Mouse (Mus musculus) hindbrain, postnatal 0 days (tissue): ENCODE results near the gene Bud31. TPM values are rescaled to one million over a fixed set of nuclear protein-coding genes. Genes with fewer than 3 reads are reported as not detected.

Source experiments
- ATAC-seq: fragments of 200-750 bp; cut with Nextera tagmentation; 2 replicates; pipeline ENCODE4 v1.8.0; 2017; ENCODE audit warnings: mild to moderate bottlenecking, moderate TSS enrichment, moderate library complexity
- DNase-seq: peaks from one replicate; pipeline ENCODE4 v3.0.0-alpha.2; 2015; ENCODE audit warnings: low spot score
- H3K27ac ChIP-seq: fragments of 300-500 bp; sonication (generic); 2 replicates; pipeline ENCODE4 v1.5.1; 2014; ENCODE audit warnings: mild to moderate bottlenecking
- H3K27me3 ChIP-seq: fragments of 300-500 bp; sonication (generic); 2 replicates; pipeline ENCODE4 v1.6.1; 2014; ENCODE audit warnings: low read length, mixed read lengths; ENCODE audit not compliant: insufficient read depth
- H3K36me3 ChIP-seq: fragments of 300-500 bp; sonication (generic); 2 replicates; pipeline ENCODE4 v1.6.1; 2014; ENCODE audit warnings: low read length, mixed read lengths; ENCODE audit not compliant: insufficient read depth
- H3K4me1 ChIP-seq: fragments of 300-500 bp; sonication (generic); 2 replicates; pipeline ENCODE4 v1.6.1; 2014; ENCODE audit warnings: antibody characterized with exemption, low read length, mixed read lengths; ENCODE audit not compliant: insufficient read depth
- H3K4me2 ChIP-seq: fragments of 300-500 bp; sonication (generic); 2 replicates; pipeline ENCODE4 v1.6.1; 2014; ENCODE audit warnings: low read depth, mild to moderate bottlenecking, low read length, moderate library complexity, mixed read lengths
- H3K4me3 ChIP-seq: fragments of 300-500 bp; sonication (generic); 2 replicates; pipeline ENCODE4 v1.5.1; 2014; ENCODE audit warnings: low read length
- H3K9ac ChIP-seq: fragments of 300-500 bp; sonication (generic); replicated peaks from 2 replicates; pipeline ENCODE4 v1.6.1; 2014; ENCODE audit warnings: mild to moderate bottlenecking, low read length, moderate library complexity, mixed read lengths
- H3K9me3 ChIP-seq: fragments of 300-500 bp; sonication (generic); 2 replicates; pipeline ENCODE4 v1.6.1; 2016; ENCODE audit warnings: low read length, mixed read lengths
- CTCF ChIP-seq: IDR thresholded peaks from 2 replicates; pipeline ENCODE4 v1.5.1; 2016; ENCODE audit warnings: antibody characterized with exemption, control low read depth, low read depth
- WGBS: fragments of 180-500 bp; shearing (Covaris S2); extraction: QIAGEN DNeasy Blood & Tissue Kit; methylation state at CpG from one replicate; pipeline ENCODE4 v1.1.7; 2014; 5-methylcytosine and 5-hydroxymethylcytosine counted together
- polyA plus RNA-seq: library from polyadenylated mRNA; unstranded; fragments of >200 nt; fragmentation: Nextera tagmentation; extraction: Ambion mirVana; gene quantifications from 2 replicates; pipeline ENCODE4 v1.2.1, GENCODE M21; 2015
- total RNA-seq: library from RNA; depleted of rRNA; stranded (reverse); fragments of >200 nt; gene quantifications from 2 replicates; pipeline ENCODE4 v1.2.3, GENCODE M21; 2014

Bud31 gene
- total and polyA plus RNA-seq, 2 experiments from 2014 or later = 63.1 to 161 TPM

DNA sequence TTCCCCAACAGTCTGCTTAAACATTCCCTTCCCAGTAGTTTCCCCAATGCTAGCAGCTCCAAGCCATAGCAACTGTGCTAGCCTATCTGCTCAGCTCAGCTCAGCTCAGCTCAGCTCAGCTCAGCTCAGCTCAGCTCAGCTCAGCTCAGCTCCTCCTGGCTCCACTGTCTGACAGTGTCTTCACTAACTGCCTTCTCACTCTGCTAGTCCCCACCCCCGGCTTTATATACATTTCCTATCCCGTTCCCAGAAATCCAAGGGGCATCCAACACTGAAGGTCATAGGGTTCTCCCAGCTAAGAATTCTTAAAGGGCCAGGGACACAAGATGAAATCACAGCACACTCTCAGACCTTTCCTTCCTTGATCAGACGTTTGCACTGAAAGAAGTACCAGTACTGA, 24.5 kb downstream of the Bud31 start:
- ATAC-seq (no peak), DNase-seq (no peak)
- Histone ChIP-seq H3K27me3 (no peaks in the 10 kb centered on the region), H3K9ac (no peak overlapping the region), H3K27ac (no peak overlapping the region), H3K4me3 (no peak overlapping the region), H3K36me3 (peaks cover 29% of the 10 kb centered on the region), H3K4me1 (peaks cover 13% of the 10 kb centered on the region), H3K4me2 (no peak overlapping the region), H3K9me3 (no peaks in the 10 kb centered on the region)
- WGBS = 63% methylated on average over 3 of the region's 3 CpGs
- TF ChIP-seq CTCF = no peak

DNA sequence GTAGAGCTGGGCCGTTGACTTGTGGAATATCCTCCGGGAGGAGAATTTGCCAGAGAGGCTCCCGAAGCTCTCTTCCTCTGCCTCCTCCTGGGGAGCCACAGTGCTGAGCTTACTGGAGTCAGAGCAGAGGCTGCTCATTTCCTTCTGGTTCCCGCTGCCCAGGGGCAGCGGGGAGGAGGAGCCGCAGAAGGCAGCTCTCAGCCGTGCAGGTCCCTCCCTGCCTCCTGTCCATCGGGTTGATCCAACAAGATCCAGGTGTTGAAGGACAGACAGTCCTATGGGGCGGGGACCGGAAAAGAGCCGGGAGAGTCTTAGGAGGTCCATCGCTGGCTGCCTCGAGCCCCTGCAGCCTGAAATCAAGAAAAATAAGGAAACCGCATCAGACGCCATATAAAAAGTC, 25.0 kb downstream of the Bud31 start:
- Histone ChIP-seq H3K9ac (no peak overlapping the region), H3K4me3 (no peak overlapping the region), H3K36me3 (peaks cover 24% of the 10 kb centered on the region), H3K27me3 (no peaks in the 10 kb centered on the region), H3K4me2 (no peak overlapping the region), H3K27ac (no peak overlapping the region), H3K9me3 (no peaks in the 10 kb centered on the region), H3K4me1 (peaks cover 13% of the 10 kb centered on the region)
- ATAC-seq (no peak), DNase-seq (no peak)
- TF ChIP-seq CTCF = no peak
- 93% methylated on average over 15 of the region's 15 CpGs for WGBS

DNA sequence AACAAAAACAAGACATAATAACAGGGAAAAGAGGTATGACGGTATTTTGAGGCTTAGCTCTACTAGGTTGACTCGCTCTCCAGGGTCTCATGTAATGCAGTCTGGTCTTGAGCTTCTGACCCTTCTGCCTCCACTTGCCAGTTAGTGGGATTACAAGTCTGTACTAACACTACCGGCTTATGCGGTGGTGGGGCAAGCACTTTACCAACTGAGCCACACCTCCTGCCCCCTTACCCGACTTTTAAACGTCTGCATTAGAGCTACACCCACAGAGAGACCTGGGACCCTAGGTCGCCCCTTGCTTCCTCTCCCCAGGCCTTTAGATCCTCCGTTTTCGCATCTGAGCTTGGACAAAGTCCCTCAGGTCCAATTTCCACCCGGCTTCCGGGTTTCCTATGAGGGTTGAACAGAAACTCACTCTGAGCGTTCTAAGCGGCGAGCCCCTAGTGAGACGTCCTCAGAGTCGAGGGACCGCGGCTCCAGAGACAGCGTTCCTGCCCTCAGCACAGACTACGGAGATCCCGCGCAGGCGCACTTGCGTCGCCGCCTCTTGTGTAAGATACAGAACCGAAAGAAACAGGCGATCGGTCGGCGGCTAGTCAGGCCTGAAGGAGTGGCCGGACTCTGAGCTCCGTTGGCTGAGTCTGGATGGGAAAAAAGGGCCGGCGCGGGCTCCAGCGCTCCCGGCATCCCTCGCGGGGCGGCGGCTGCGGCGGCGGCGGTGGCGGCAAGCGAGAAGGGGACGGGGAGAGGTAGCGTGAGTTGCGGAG, 26.6 kb downstream of the Bud31 start, which contains the start of the genes Ptcd1 and Cpsf4:
TSS of gene Ptcd1 (minus strand) at position 573 of the 770 bp plus-strand sequence.
TSS of gene Cpsf4 (plus strand) at position 678 of the 770 bp plus-strand sequence.
- peaks cover 18% of the 10 kb centered on the region for H3K36me3 ChIP-seq
- 1% methylated on average over 51 of the region's 51 CpGs for WGBS

DNA sequence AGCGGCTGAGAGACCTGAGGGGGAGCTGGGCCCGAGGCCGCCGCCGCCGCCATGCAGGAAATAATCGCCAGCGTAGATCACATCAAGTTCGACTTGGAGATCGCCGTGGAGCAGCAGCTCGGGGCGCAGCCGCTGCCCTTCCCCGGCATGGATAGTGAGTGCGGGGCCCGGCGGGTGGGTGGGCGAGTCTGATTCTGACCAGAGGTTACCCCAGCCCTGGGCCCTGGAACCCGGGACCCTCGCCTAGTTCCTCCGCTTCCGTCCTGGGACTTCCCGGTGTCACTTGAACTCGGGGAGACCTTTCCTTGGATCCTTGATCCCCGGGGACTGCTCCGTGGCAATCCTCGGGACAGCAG, 27.1 kb downstream of the Bud31 start:
- DNase-seq (no peak), ATAC-seq (peak; percentile 57; the same call in 1 of the 2 replicates)
- Histone ChIP-seq H3K9me3 (no peaks in the 10 kb centered on the region), H3K27me3 (no peaks in the 10 kb centered on the region), H3K9ac (peak overlapping the region; percentile 85), H3K4me2 (peak overlapping the region; percentile 93), H3K36me3 (peaks cover 18% of the 10 kb centered on the region), H3K4me3 (peak overlapping the region; percentile 91), H3K27ac (peak overlapping the region; percentile 74; the same call in 1 of the 2 replicates), H3K4me1 (peaks cover 13% of the 10 kb centered on the region)
- no peak for TF ChIP-seq CTCF
- WGBS = under 1% methylated on average over 27 of the region's 28 CpGs

More for the DNA sequence above, 26.6 kb downstream of the Bud31 start, which contains the start of the genes Ptcd1 and Cpsf4:
- Histone ChIP-seq H3K9ac (peak within 1 kb of the TSS; percentile 85), H3K4me3 (peak within 1 kb of the TSS; percentile 91), H3K4me2 (peak within 1 kb of the TSS; percentile 93), H3K27me3 (no peaks in the 10 kb centered on the region), H3K9me3 (no peaks in the 10 kb centered on the region), H3K27ac (peak within 1 kb of the TSS; percentile 74; the same call in 1 of the 2 replicates), H3K4me1 (peaks cover 13% of the 10 kb centered on the region)
- ATAC-seq (peak; percentile 96), DNase-seq (peak; percentile 99)
- TF ChIP-seq CTCF = 0 out of 2 replicates have a peak, but pooled peaks have one; percentile 6

DNA sequence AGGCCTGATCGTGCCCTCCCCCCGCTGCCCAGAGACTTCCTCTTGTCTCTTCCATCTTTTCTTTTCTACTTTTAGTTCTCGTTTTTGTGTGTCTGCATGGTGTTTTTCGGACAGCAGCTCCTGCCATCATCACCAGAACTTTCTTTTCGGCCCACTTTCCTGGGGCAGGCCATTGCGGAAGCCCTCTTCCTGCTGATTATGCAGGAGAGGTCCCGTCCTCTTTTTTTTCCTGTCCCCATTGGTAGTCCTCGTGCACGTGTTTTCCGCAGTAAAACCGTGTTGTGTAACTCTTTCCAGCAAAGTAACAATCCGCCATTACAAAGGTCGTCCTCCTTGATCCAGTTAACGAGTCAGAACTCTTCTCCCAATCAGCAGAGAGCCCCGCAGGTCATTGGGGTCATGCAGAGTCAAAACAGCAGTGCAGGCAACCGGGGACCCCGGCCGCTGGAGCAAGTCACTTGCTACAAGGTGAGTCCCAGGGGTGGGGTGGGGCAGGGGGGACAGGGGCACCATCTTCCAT, 38.4 kb downstream of the Bud31 start:
- Histone ChIP-seq H3K9ac (no peak overlapping the region), H3K27me3 (no peaks in the 10 kb centered on the region), H3K4me3 (no peak overlapping the region), H3K36me3 (peaks cover 73% of the 10 kb centered on the region), H3K27ac (no peak overlapping the region), H3K4me1 (no peaks in the 10 kb centered on the region), H3K9me3 (no peaks in the 10 kb centered on the region), H3K4me2 (no peak overlapping the region)
- DNase-seq (no peak), ATAC-seq (no peak)
- WGBS = 87% methylated on average over 18 of the region's 18 CpGs
- no peak for TF ChIP-seq CTCF

DNA sequence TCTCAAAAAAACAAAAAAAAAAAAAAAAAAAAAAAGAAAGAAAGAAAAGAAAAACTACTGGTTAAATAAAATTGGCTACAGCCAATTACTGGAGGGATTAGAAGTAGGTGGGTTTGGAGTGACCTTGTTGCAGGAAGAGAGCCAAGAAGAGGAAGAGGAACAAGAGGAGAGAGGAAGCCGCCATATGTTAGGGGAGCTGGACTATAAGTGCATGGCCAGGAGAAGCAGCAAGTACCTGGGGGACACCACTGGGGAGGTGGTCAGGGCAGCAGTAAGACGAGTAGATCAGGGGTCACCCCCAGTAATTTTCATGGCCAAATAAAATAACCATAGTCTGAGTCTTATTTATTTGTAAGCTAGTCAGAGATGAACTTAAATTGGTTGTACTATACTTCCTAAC, 45.1 kb downstream of the Bud31 start:
- Histone ChIP-seq H3K27me3 (no peaks in the 10 kb centered on the region), H3K4me1 (peaks cover 6% of the 10 kb centered on the region), H3K9me3 (no peaks in the 10 kb centered on the region), H3K4me3 (no peak overlapping the region), H3K27ac (no peak overlapping the region), H3K9ac (no peak overlapping the region), H3K36me3 (peaks cover 56% of the 10 kb centered on the region), H3K4me2 (no peak overlapping the region)
- DNase-seq (no peak), ATAC-seq (no peak)
- WGBS = 93% methylated on average over 2 of the region's 2 CpGs
- TF ChIP-seq CTCF = no peak
